ENCODE assay signal across 21 mouse cellular contexts in genomic region chr6:6794320-6795018, GRCm38 (mm10).
A peak's percentile ranks its signal among the peaks of the same experiment; 100 is the strongest.
DNase-seq lines count a peak whose midpoint lies in the region; ATAC-seq and TF ChIP-seq lines count a peak whose summit lies in the region.
"Had no signal": no experiment of that assay in that cellular context is flagged by ENCODE, and none has a peak within 500 bp of the region (broad histone marks: within the 10 kb centered on the region; RNA-seq: fewer than 3 reads in every experiment).

No protein-coding gene starts in this region.

- no peaks in the 10 kb centered on the region for H3K36me3 ChIP-seq in heart, embryonic 13.5 days
- no peaks in the 10 kb centered on the region for H3K36me3 ChIP-seq in heart, embryonic 11.5 days (ENCODE audit: control insufficient read depth, insufficient read depth, low read length)
- H3K36me3 ChIP-seq in lung, embryonic 14.5 days (ENCODE audit: insufficient read depth): no peaks in the 10 kb centered on the region
- no peaks in the 10 kb centered on the region for H3K36me3 ChIP-seq in lung, postnatal 0 days (ENCODE audit: insufficient read depth, low read length)
- no peaks in the 10 kb centered on the region for H3K36me3 ChIP-seq in neural tube, embryonic 14.5 days (ENCODE audit: control insufficient read depth, insufficient read depth, low read length)
- H3K36me3 ChIP-seq: limb, embryonic 10.5 days; neural tube, embryonic 12.5 days had no signal

- 49% methylated on average over 6 of the region's 6 CpGs for WGBS in heart, embryonic 13.5 days
- 44% methylated on average over 6 of the region's 6 CpGs for whole genome bisulfite sequencing in heart, embryonic 11.5 days (ENCODE audit: insufficient replicate concordance)
- WGBS in lung, embryonic 14.5 days: 37% methylated on average over 6 of the region's 6 CpGs
- 40% methylated on average over 6 of the region's 6 CpGs for WGBS in lung, postnatal 0 days
- WGBS in neural tube, embryonic 14.5 days: 63% methylated on average over 6 of the region's 6 CpGs

- no peak overlapping the region for H3K4me2 ChIP-seq in heart, embryonic 13.5 days
- H3K4me2 ChIP-seq in heart, embryonic 11.5 days: no peak overlapping the region
- H3K4me2 ChIP-seq in lung, embryonic 14.5 days: no peak overlapping the region
- H3K4me2 ChIP-seq in lung, postnatal 0 days (replicated peaks; ENCODE audit: low read depth, low read length): no peak overlapping the region
- no peak overlapping the region for H3K4me2 ChIP-seq in neural tube, embryonic 14.5 days (ENCODE audit: low read depth, low read length)
- H3K4me2 ChIP-seq: neural tube, embryonic 12.5 days had no signal

- TF ChIP-seq CTCF in lung, embryonic 14.5 days (IDR thresholded peaks at IDR 0.05; ENCODE audit: low read depth): no peak
- TF ChIP-seq CTCF in lung, postnatal 0 days (IDR thresholded peaks at IDR 0.05): no peak

- H3K9ac ChIP-seq in heart, embryonic 13.5 days: no peak overlapping the region
- H3K9ac ChIP-seq in heart, embryonic 11.5 days (ENCODE audit: low read depth, low read length): no peak overlapping the region
- H3K9ac ChIP-seq in lung, embryonic 14.5 days: no peak overlapping the region
- no peak overlapping the region for H3K9ac ChIP-seq in lung, postnatal 0 days (replicated peaks; ENCODE audit: low read depth)
- no peak overlapping the region for H3K9ac ChIP-seq in neural tube, embryonic 14.5 days (replicated peaks; ENCODE audit: low read depth, low read length)
- H3K9ac ChIP-seq: liver, postnatal 0 days; neural tube, embryonic 12.5 days had no signal

- H3K4me3 ChIP-seq in heart, embryonic 13.5 days: no peak overlapping the region
- no peak overlapping the region for H3K4me3 ChIP-seq in heart, embryonic 11.5 days (ENCODE audit: low read depth, low read length)
- no peak overlapping the region for H3K4me3 ChIP-seq in lung, embryonic 14.5 days (ENCODE audit: low read depth, low read length)
- H3K4me3 ChIP-seq in lung, postnatal 0 days (ENCODE audit: low read depth, low read length): no peak overlapping the region
- no peak overlapping the region for H3K4me3 ChIP-seq in neural tube, embryonic 14.5 days (ENCODE audit: low read depth, low read length)
- H3K4me3 ChIP-seq: limb, embryonic 10.5 days; neural tube, embryonic 12.5 days had no signal

- peak; percentile 4 to 23 for DNase-seq in cerebellum, postnatal 14 days
- DNase-seq in cerebellum, adult 9-10 months: no peak
- no peak for DNase-seq in lung, embryonic 14.5 days
- no peak for DNase-seq in lung, postnatal 0 days (ENCODE audit: low spot score)
- no peak for DNase-seq in neural tube, embryonic 10.5 days (ENCODE audit: extremely low spot score, low spot score)
- DNase-seq: adrenal gland, postnatal 14 days; cerebellum, adult 11 months; gastrocnemius, postnatal 25 days; heart, postnatal 14 days; kidney, adult 8-10 months; kidney, postnatal 25 days; liver, postnatal 0 days; right cerebral cortex, adult 18-20 months; thymus, postnatal 14 days had no signal

- no peak for TF ChIP-seq EP300 in lung, postnatal 0 days (IDR thresholded peaks at IDR 0.05)

- ATAC-seq in heart, embryonic 13.5 days (ENCODE audit: extremely low read depth, insufficient number of reproducible peaks, low FRiP score, low TSS enrichment): peak; percentile 37; the same call in 1 of the 2 replicates
- no peak for ATAC-seq in heart, embryonic 11.5 days (replicated peaks; ENCODE audit: insufficient number of reproducible peaks, low FRiP score, low TSS enrichment)
- ATAC-seq in lung, embryonic 14.5 days (ENCODE audit: insufficient read depth): peak; percentile 62
- no peak for ATAC-seq in lung, postnatal 0 days
- ATAC-seq in neural tube, embryonic 14.5 days (ENCODE audit: low read depth): peak; percentile 31; the same call in 1 of the 2 replicates
- ATAC-seq: CD4-positive, CD25-positive, alpha-beta regulatory T cell, adult 4 months; liver, postnatal 0 days; Patski had no signal

- no peaks in the 10 kb centered on the region for H3K27me3 ChIP-seq in heart, embryonic 13.5 days (replicated peaks)
- no peaks in the 10 kb centered on the region for H3K27me3 ChIP-seq in heart, embryonic 11.5 days (ENCODE audit: control insufficient read depth, insufficient read depth, low read length)
- H3K27me3 ChIP-seq in lung, embryonic 14.5 days (ENCODE audit: insufficient read depth, low read length): no peaks in the 10 kb centered on the region
- no peaks in the 10 kb centered on the region for H3K27me3 ChIP-seq in lung, postnatal 0 days (replicated peaks; ENCODE audit: insufficient read depth, low read length)
- no peaks in the 10 kb centered on the region for H3K27me3 ChIP-seq in neural tube, embryonic 14.5 days (ENCODE audit: control insufficient read depth, insufficient read depth, low read length)
- H3K27me3 ChIP-seq: neural tube, embryonic 12.5 days had no signal

- H3K9me3 ChIP-seq in heart, embryonic 13.5 days: no peaks in the 10 kb centered on the region
- H3K9me3 ChIP-seq in heart, embryonic 11.5 days (replicated peaks; ENCODE audit: control insufficient read depth, low read length): no peaks in the 10 kb centered on the region
- H3K9me3 ChIP-seq in lung, embryonic 14.5 days (ENCODE audit: low read depth, low read length): no peaks in the 10 kb centered on the region
- no peaks in the 10 kb centered on the region for H3K9me3 ChIP-seq in lung, postnatal 0 days (ENCODE audit: low read length)
- no peaks in the 10 kb centered on the region for H3K9me3 ChIP-seq in neural tube, embryonic 14.5 days (ENCODE audit: control insufficient read depth, low read length)
- H3K9me3 ChIP-seq: limb, embryonic 10.5 days; neural tube, embryonic 12.5 days had no signal

- no peak overlapping the region; the same call in 1 of the 2 replicates for H3K27ac ChIP-seq in heart, embryonic 13.5 days (replicated peaks)
- no peak overlapping the region for H3K27ac ChIP-seq in heart, embryonic 11.5 days (ENCODE audit: low read depth, low read length)
- no peak overlapping the region for H3K27ac ChIP-seq in lung, embryonic 14.5 days (ENCODE audit: low read depth)
- no peak overlapping the region for H3K27ac ChIP-seq in lung, postnatal 0 days (ENCODE audit: low read length)
- H3K27ac ChIP-seq in neural tube, embryonic 14.5 days (ENCODE audit: low read depth, low read length): no peak overlapping the region
- H3K27ac ChIP-seq: limb, embryonic 10.5 days; neural tube, embryonic 12.5 days had no signal

- peaks cover 6% of the 10 kb centered on the region; the same call in 1 of the 2 replicates for H3K4me1 ChIP-seq in heart, embryonic 13.5 days
- H3K4me1 ChIP-seq in heart, embryonic 11.5 days (ENCODE audit: control insufficient read depth, insufficient read depth, low read length): no peaks in the 10 kb centered on the region
- peaks cover 3% of the 10 kb centered on the region; the same call in 1 of the 2 replicates for H3K4me1 ChIP-seq in lung, embryonic 14.5 days (ENCODE audit: insufficient read depth)
- no peaks in the 10 kb centered on the region; the same call in 1 of the 2 replicates for H3K4me1 ChIP-seq in lung, postnatal 0 days (ENCODE audit: insufficient read depth, low read depth, low read length)
- H3K4me1 ChIP-seq in neural tube, embryonic 14.5 days (ENCODE audit: control insufficient read depth, insufficient read depth, low read length): no peaks in the 10 kb centered on the region
- H3K4me1 ChIP-seq: neural tube, embryonic 12.5 days had no signal

Comparison
In these comparisons a context has a peak if more than half of its experiments do, and no peak if none do; other contexts are left out.
1. DNase-seq: peak in cerebellum, postnatal 14 days (2 of 2); none in cerebellum, adult 9-10 months (single experiment), lung, embryonic 14.5 days (single experiment), lung, postnatal 0 days (single experiment) and neural tube, embryonic 10.5 days (single experiment).
2. ATAC-seq: peak in heart, embryonic 13.5 days (single experiment), lung, embryonic 14.5 days (single experiment) and neural tube, embryonic 14.5 days (single experiment); none in heart, embryonic 11.5 days (single experiment) and lung, postnatal 0 days (single experiment).